Mouse (Mus musculus): ENCODE measurements around the gene Esd.

The Esd gene

GRCm38 (mm10) chr14:74732079-74732783 is at the start of gene Esd:
Gene Esd (plus strand): TSS chr14:74732297.
- peak; percentile 85 for DNase-seq (ENCODE audit: low read depth, low spot score)

GRCm38 (mm10) chr14:74684298-74684978 is 47.7 kb upstream of the Esd start:
- DNase-seq (ENCODE audit: low read depth, low spot score), result no peak

DNA sequence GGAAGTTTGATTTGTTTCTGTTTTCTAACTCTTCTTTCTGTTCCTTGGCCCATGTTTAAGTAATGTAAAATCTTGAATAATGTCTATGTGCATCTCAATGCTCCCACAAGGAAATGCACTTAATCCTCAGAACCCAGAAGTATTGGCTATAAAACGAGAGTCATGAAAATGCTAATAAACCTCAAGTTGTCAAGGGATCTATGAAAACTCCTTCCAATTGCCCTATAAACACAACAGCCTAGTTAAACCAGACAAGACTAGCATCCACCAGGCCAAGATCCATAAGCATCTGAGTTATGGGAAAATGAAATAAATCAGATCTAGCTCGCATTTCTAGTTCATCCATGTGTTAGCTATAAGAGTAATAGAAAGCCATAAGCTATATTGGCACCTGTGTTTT is 40.1 kb upstream of the Esd start:
- no peak for DNase-seq (ENCODE audit: low read depth, low spot score)

GRCm38 (mm10) chr14:74696766-74697165 is 35.3 kb upstream of the Esd start:
- DNase-seq (ENCODE audit: low read depth, low spot score), result no peak

DNA sequence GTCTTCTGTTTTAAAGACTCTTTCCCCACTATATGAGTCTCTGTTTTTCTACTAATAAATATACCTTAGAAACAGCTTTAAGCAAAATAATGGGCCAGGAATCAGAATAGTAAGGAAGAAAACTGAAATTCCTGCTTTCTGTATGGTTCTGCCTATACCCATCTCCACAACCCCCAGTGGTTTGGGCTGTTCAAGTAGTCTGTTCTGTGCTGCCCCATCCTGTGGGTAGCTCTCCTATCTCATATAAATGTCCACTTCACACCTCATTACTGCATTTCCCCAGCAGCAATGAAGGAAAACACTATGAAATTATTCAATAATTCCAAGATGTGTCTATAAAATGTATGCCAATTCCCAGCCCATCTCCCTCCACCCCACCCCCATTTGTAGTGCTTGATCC is 34.7 kb upstream of the Esd start:
- no peak for DNase-seq (ENCODE audit: low read depth, low spot score)

DNA sequence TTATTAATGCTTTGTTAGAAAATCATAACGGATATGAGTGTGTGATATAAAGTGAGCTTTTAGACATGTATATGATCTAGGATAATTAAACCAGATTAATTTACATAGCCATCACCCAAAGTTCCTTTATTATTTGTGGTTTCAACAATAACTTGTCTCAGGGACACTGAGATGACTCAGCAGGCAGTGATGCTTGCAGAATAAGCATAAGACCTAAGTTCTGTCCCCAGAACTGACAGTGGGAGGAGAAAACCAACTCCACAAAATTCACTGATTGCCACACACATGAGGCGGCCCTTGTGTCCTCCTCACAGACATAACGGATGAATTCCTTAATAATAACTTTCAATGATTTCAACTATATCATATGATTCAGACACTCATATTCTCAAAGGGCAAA is 32.9 kb upstream of the Esd start:
- no peak for DNase-seq (ENCODE audit: low read depth, low spot score)

GRCm38 (mm10) chr14:74703930-74704329 is 28.2 kb upstream of the Esd start:
- no peak for DNase-seq (ENCODE audit: low read depth, low spot score)

DNA sequence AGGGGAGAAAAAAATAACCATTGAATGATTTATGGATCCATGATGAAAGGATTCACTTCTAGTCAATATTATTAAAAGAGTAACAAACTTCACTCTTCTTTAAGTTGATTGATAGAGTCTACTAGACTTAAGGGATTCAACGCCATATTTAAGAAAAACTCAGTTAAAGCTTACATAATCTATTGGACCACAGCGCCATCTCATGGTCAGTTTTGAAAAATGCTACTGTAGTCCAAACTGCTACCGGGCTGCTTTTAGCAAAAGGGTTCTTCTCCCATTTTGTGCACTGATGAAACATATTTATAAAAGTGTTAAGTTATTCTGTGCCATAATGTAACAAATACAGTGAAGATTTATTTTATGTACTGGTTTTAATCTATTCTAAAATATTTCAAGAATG is 23.0 kb upstream of the Esd start:
- peak; percentile 29 for DNase-seq (ENCODE audit: low read depth, low spot score)

- DNase-seq (ENCODE audit: low read depth, low spot score), result no peak
Measured at GRCm38 (mm10) chr14:74723541-74723940, 8.6 kb upstream of the Esd start.

- DNase-seq (ENCODE audit: low read depth, low spot score), result no peak
Measured at GRCm38 (mm10) chr14:74731221-74732078, 647 bp upstream of the Esd start.

DNA sequence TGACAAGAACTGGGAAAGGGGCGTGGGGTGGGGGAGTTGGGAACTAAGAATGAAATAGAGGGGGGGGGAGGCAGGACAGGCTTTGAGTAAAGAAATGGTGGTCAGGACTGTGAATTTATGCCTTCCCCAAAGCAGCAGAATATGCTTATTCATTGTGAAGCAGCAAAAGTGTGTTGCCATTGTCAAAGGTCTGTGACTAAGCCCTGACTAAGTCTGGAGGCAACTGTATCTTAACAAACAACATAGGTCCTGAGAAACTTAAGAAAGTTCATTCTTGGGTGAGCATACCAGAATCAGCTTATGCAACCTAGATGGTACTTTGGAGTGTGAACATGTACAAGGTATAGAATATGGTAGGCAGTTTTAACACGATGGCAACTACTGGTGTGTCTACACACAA is 1.3 kb downstream of the Esd start:
- no peak for DNase-seq (ENCODE audit: low read depth, low spot score)

GRCm38 (mm10) chr14:74735471-74735870 is 3.4 kb downstream of the Esd start:
- no peak for DNase-seq (ENCODE audit: low read depth, low spot score)

GRCm38 (mm10) chr14:74736850-74737249 is 4.8 kb downstream of the Esd start:
- no peak for DNase-seq (ENCODE audit: low read depth, low spot score)

DNA sequence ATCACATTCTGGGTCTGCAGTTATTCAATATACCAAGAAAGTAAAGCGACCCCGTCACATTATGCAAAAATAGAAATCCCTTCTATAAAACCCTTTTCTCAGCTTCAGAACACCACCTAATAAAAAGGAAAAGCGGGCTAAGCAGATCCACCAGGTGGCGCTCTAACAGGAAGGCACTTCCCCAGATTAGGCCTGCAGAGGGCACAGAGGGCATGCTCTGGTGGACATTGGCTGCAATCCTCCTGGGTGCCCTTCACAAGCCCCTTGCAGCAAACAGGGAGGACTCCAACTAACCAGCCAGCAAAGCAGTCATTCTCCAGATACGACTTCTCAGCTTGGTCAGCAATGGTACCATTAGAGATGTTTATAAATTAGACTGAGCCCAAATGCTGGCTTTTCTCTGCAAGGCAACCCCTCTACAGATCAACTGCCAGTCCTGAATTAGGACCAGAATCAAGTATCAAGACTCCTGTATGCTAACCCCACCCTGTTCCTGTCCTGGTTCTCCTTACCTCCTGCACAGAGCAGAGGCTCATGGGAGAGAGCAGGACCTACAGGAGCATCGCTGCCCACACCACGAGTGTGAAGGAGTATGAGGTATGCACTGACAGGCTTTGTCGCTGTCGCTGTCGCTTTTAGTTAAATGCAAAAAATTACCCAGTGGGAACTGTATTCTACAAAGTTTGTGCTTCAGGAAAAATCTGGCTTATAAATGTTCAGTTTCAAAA is 32.3 kb downstream of the Esd start:
- DNase-seq (ENCODE audit: low read depth, low spot score), result peak; percentile 37

DNA sequence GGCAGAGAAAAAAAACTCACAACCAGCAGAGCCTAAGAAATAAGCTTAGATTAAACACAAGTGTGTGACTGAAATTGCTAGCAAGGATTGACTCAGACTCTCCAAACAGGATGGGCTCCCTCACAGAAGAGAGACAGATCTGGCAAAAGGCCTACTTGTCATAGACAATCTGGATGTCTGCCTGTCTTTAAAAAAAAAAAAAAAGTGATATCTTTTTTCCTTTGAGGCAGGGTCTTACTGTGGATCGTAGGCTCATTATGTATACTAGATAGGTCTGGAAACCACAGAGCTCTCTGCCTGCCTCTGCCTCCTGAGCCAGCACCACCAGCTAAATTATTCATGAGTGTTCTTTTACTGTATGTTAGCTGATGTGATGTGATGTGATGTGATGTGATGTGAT is 35.8 kb downstream of the Esd start:
- DNase-seq (ENCODE audit: low read depth, low spot score), result no peak

- DNase-seq (ENCODE audit: low read depth, low spot score), result no peak
Measured at GRCm38 (mm10) chr14:74774046-74774619, 42.0 kb downstream of the Esd start.

GRCm38 (mm10) chr14:74784243-74784934 is 52.3 kb downstream of the Esd start:
- DNase-seq (ENCODE audit: low read depth, low spot score), result no peak

DNA sequence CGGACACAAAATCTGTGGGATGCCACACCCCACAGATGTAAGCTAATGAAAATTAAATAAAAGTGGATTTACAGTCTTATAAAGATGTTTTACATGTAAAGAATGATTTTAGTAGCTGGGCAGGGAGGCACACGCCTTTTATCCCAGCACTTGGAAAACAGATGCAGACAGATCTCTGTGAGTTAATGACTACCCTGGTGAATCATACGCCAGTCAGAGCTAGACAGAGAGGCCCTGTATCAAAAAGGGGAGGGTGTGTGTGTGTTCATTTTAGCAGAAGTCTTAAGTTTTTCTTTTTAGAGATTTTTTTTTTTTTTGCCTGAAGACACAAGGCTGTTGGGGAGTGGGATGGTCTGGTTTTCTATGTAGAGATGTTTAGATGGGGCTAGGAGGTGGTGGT is 55.6 kb downstream of the Esd start:
- DNase-seq (ENCODE audit: low read depth, low spot score), result no peak

GRCm38 (mm10) chr14:74788766-74789165 is 56.7 kb downstream of the Esd start:
- no peak for DNase-seq (ENCODE audit: low read depth, low spot score)

DNA sequence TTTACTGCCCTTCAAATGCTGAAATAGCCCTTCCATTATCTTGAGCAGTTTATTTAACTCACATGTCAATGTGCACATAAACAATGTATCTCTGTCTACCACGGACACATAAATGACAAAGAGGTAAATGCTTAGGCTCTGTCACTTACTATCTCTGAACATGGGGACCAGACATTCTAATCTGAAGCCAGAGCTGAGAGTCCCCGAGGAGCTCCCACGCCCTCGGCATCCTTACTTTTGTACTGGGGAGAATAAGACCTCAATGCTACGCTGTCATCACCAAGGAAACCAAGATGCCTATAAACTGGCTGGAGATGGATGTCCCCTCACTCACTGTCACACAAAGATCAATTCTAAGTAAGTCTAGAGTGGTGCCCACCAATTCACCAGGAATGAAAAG is 58.4 kb downstream of the Esd start:
- DNase-seq (ENCODE audit: low read depth, low spot score), result no peak

DNA sequence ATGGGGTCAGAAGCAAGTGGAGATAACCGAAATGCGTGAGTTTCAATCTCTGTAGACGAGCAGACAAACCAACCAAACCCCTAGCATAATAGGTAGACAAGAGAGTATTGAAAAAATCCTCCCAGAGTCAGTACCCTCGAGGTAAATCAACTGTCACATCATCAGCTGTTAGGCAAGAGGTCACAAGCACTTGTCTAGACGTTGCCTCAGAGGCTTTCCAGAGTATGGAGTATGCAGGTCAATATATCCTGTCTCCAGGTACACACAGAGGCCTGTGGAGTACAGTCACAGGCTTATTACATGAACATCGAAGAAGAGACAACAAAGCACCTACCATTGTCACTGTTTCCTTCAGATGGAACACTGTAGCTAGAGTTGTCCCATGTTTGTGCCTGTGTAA is 60.7 kb downstream of the Esd start:
- no peak for DNase-seq (ENCODE audit: low read depth, low spot score)

Measured in embryo, embryonic 11.5 days (tissue).